Mouse (Mus musculus) adrenal gland, adult (tissue): ENCODE measurements around the gene S1pr3.
A peak's percentile ranks its signal among the peaks of the same experiment; 100 is the strongest.

Experiments
- DNase-seq, 2 experiments: peaks; one replicate each; pipeline ENCODE4 v3.0.0; 2022 to 2023; ENCODE audit warnings: low spot score in 1 of 2; ENCODE audit not compliant: inconsistent age in 2 of 2

S1pr3 gene

DNA sequence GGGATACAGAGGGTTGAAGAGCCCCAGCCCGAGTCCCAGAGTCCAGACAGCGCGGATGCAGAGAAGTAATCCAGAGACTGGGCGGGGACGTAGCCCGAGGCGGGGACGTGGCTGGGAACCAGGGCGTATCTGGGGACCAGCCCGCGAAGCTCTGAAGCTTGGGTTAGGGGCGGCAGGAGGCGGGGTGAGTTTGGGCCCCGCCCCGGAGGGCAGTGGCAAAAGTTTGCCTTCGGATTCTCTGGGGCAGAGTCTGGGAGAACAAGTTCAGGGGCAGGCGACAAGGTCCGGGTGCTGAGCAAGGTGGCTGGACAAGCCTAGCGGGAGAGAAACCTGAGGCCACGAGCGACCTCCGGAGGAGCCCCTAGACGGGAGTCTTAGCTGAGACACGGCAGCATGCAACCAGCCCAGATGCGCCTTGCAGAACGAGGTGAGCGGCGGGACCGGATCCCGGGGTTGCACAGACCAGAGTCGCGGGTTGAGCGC is at the start of gene S1pr3:
S1pr3 (plus strand) TSS at position 121 of the 483 bp plus-strand sequence.
- peak; percentile 62 to 82 for DNase-seq

DNA sequence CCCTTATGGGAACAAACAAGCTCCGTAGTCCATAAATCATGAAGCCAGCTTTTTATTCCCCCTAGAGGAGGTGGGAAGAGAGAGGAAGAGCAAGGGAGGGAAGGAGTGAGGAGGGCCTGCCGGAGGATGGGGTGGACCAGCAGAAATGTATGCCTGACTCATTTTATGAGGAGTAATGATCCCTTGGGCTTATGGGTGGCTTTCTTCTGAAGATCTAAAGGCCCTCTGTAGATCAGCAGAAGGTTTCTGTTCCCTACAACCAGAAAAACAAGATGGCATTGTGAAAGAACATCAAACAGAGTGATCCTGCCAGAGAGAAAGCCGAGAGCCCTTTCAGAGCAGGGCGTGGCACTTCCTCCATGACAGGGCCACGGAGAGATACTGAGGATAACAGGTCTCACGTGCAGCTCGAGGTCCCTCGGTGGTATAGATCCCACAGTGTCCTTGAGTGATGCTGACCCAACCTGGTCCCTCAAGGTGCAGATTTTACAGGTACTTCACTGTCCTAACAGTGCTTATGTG is 47.9 kb upstream of the S1pr3 start:
- DNase-seq, result no peak

DNA sequence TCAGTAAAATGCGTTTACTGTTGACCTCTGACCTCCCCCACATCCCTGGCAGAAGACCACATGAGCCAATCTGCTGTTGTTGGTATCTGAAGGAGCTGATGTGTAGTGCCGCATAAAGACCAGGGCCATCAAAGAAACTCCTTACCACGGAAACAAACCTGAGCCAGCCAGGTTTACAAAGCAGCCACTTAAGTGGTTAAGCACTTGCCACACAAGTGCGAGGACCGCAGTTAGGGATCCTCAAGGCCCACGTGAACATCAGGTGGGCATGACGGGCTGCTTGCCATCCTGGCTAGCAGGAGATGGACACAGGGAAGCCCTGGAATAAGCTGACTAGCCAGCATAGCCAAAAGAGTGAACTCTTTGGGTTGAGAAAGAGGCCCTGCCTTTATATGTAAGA is 45.0 kb upstream of the S1pr3 start:
- no peak for DNase-seq

DNA sequence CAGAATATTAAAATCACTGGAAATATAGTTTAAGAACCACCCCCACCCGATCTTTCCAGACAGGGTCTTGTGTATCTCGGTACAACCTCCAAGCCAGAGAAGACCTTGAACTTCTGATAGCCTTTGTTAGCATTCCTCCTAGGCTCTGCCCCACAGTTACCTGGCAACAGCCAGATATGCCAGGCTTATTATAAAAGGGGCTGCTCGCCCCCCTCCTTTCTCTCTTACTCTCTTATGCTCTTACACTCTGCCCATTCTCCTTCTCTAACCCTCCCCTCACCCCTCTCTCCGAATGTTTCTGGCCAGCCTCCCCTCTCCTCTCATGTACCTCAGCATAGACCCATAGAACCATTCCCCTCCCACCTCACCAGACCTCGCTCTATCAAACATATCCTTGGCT is 44.5 kb upstream of the S1pr3 start:
- DNase-seq, result no peak

DNA sequence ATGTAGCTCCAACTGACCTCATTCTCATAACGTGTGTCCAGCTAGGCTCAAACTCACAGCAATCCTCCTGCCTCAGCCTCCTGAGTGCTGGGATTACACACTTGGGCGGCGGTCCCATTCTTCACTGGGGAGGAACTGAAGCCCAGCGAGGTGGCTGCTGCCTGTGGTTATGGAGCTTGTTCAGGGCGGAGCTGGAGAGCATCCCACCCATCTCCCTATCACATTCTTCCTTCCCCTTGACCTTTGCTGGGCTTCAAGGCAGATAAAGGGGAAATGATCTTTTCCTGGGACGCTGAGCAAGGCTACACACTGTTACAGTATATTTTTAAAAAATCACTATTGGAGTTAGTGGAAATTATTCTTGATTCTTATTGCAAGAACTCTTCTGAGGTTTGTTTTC is 43.2 kb upstream of the S1pr3 start:
- no peak for DNase-seq

DNA sequence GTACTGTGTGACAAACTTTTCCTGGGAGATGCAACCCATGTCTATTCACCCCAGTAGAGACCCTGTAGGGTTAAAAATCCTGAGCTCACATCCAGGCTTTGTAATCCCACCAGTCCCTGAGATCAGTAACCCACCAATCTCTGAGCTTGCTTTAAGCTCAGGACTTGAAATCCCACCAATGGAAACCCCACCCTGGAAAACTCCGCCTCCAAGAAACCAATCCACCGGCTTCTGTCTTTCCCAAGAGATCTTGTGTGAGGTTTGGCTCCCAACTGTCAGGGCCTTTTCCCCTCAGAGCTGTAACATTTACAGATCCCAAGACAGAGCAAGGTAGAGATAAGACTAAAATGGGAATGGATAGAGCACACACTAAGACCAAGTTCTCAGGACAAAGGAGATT is 40.1 kb upstream of the S1pr3 start:
- no peak for DNase-seq

DNA sequence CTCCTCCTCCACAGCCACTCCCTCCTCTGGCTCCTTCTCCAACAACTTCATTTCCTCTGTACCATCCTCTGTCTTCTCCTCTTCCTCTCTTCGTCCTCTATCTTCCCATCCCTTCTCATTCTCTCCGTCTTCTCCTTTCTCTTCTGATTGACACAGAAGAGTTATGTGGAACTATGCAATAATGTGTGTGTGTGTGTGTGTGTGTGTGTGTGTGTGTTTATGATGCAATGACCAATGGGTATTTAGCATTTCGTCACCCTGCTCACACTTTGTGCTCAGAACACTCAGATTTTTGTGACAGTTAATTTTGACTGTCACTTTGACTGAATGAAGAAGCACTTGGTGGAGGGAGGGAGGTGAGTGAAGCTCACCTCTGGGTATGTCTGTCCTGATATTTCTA is 39.1 kb upstream of the S1pr3 start:
- no peak for DNase-seq

DNA sequence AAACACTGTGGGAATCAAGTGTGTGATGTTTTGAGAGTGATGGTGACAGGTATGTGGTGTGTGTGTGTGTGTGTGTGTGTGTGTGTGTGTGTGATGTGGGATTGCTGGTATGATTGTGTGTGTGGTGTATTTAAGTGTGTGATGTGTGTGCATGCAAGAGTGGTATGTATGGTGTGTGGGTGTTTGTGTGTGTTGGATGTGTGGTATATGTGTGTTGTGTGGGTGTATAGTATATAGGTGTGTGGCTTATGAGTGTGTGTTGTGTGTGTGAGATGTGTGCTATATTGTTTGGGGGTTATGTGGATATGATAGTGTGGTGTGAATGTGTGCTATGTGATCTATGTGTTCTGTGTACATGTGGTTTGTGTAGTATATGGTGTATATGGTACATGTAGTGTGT is 35.4 kb upstream of the S1pr3 start:
- no peak for DNase-seq

DNA sequence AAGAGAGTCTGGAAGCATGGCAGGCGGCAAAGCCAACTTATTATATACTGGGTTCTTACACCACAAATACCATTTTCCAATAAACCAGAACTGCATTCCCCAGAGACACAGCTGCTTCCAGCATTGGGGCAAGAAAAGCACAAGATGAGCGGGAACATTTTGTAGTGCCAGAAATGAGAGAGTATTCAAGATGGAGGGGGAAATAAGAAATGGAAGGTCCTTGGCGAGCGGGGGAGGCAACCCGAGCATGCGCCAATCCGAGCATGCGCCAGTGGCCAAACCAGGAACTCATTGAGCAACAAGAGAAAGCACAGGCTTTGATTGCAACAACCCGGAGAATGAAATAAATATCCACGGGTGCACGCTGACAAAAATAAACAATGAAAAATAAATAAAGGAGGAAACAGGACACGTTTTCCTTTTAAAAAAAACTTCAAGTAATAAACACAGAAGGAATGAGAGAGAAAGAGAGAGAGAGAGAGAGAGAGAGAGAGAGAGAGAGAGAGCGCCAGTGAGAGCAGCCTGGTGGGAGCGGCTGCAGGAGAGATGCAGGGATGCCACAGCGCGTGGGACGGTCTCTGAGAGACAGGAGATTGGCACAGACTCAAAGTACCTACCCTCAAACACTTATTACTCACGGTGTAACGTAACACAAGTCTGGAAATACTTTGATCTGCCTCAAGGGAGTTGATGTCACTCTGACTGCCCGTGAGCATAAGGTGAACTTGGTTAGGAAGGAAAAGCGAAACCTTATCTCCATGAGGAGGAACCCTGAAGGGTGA is 34.2 kb upstream of the S1pr3 start:
- peak in 1 of 2 experiments; percentile 54 for DNase-seq

DNA sequence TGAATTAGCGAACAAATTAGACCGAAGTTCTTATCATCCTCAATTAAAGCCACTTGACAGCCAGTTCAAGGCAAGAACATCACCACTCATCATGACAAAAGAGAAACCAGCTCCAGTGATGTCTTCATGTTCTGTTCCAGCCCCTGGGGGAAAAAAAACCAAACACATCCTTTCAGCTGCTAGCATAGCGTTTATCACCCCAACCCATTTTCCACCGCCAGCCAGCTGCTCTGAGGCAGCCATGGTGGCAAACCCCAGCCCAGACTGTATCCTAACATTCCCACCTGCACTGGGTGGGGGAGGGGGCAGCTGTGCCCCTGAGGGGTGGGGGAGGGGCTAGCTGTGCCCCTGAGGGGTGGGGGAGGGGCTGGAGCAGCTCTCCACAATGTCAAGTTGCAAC is 30.3 kb upstream of the S1pr3 start:
- DNase-seq, result no peak

DNA sequence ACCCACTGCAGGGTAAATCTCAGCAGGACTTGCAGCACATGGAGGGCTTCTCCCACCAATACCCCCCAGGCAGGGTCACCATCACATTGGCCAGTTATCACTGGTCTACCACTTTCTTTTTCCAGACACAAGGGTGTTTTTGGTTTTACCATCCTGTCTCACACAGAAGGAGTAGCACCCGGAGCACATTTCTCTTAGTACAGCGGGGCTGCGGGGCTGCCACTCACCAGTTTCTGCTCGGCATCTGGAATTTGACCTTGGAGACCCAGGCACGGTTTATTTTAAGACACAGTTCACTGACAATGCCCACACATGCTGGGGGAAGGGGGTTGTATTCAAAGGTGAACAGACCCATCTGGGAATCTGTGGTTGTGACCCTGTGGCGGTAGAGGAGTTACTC is 28.8 kb upstream of the S1pr3 start:
- peak in 1 of 2 experiments; percentile 46 for DNase-seq

DNA sequence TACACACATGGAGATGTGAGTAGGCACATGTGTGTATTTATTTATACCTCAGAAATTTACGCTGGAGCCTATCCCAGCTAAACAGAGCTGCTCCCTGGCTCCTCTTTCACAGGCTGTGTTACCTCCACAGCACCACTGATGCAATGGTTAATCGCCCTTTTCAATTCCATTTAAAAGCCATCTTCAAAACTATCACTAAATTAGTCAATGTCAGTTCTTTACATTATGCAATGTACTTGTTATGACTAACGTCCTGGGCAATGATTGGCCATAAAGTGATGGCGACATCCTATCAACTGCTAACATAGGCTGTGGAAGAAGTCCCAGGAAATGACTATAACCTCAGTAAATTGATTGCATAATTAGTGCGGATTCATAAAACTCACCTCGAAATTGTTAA is 26.9 kb upstream of the S1pr3 start:
- no peak for DNase-seq

DNA sequence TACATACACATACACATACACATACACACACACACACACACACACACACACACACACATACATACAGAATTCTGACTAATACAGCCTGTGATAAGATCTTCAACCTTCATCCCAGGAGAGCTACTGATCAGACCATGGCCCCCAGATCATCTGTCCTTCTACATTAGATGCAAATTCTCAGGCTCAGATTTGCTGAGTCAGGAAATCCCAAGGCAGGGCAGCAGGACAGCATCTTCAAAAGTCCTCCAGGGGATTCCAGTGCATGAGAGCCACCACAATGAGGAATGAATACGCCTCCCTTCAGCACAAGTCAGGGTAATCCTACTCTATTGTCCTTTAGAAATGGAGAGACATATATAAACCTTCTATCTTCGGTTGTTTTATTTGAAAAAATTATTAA is 23.5 kb upstream of the S1pr3 start:
- DNase-seq, result no peak

DNA sequence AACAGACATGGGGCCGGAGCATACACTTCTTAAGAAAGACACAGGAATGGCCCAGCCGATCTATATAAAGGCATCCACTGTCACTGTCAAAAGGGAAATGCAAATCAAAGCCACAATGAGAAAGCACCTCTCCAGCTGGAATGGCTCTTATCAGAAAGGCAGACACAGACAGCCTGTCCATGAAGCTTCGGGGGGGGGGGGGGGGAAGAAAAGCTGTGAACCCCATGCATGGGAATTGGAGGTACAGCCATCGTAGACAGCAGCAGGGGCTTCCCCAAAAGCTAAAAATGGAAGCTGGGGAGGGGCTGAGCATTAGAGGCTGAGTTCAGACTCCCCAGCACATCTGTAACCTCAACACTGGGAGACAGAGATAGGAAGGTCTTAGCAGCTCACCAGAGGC is 20.5 kb upstream of the S1pr3 start:
- no peak for DNase-seq

DNA sequence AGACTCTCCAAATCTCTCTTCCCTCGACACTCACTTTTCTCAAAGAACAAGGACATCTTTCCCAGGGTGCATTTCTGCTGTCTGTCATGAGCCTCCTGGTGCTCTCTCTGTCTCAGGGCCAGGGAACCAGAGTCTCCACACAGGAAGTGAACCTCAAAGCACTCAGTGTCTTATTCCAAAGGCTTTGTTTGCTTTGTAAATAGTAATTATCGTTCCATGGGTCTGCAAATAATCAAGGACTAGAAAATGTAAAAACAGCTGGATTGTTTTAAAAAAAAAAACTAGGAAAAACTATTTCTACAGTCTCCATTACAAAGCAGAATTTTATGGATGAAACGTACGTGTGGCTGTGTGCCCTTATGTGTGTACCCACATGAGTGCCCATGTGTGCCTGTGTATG is 18.0 kb upstream of the S1pr3 start:
- DNase-seq, result no peak

DNA sequence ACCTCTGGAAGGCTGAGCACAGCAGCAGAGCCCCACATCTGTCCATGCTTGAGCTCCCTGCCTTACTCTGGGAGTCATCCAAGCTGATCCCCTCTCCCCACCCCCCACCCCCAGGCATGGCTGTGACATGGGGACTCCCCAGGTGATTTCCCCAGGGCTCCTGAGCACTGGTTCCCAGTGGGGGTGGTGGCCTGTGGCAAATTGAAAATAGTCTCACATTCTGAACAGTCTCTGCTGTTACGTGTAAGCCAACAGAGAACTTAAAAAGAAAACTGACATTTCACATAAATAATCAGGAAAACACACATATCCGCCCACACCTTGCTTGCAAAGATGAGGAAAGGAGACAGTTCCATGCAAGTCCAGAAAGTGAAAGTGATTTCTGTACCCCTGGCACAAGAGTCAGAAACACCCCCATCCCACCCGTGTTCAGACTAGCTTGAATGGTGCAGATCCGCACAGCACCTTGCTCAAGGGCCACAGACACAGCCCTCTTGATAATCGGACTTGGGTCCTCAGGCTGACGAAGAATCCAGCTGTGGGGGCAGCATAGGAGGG is 17.0 kb upstream of the S1pr3 start:
- no peak for DNase-seq

DNA sequence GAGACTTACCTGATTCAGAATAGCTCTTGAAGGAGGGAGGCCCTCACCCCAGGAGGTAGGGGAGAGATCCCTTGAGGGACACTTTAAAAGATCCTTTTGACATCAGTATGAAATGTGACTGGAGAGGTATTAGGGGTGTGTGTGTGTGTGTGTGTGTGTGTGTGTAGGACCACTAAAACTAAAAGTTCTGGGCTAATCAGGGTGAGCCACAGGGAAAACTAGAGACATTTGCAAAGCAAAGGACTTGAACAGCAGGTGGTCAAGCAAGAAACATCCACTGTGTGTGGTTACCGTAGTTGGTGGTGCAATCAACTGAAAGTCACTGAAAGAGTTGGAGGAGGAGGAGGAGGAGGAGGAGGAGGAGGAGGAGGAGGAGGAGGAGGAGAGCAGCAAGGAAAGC is 16.2 kb upstream of the S1pr3 start:
- no peak for DNase-seq

DNA sequence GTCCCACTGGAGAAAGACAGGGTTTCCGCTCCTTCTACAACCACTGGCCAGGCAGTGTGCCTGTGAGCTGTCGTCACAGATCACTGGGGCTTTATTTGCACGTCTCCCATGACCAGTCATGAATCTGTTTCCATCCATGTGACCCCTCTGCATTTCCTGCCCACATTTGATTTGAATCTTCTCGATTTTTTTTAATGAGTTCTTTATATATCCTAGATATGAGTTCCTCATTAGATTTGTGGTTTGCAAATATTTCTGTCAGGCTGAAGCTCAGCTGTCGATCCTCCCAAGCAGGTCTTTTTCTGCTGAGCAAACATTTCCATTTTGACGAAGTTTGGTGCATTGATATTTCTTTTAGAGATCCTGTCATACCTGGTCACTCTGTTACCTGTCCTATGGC is 10.6 kb upstream of the S1pr3 start:
- DNase-seq, result no peak

DNA sequence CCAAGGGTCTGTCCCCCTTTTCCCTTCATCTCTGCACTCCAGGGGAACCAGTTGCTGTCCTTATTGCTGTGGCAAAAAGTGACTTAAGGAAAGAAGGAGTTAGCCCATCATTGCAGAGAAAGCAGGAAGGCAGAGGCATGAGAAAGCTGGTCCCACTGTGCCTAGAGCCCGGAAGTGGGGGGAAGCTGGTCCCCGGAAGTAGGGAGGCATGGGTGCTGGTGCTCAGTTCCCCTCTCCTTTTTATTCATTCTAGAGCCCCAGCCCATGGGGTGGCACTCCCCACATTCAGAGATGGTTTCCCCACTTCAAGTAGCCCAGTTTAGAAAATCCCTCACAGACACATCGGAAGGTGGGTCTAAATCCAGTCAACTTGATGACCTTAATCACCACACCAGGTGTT is 8.9 kb upstream of the S1pr3 start:
- DNase-seq, result peak in 1 of 2 experiments; percentile 79

DNA sequence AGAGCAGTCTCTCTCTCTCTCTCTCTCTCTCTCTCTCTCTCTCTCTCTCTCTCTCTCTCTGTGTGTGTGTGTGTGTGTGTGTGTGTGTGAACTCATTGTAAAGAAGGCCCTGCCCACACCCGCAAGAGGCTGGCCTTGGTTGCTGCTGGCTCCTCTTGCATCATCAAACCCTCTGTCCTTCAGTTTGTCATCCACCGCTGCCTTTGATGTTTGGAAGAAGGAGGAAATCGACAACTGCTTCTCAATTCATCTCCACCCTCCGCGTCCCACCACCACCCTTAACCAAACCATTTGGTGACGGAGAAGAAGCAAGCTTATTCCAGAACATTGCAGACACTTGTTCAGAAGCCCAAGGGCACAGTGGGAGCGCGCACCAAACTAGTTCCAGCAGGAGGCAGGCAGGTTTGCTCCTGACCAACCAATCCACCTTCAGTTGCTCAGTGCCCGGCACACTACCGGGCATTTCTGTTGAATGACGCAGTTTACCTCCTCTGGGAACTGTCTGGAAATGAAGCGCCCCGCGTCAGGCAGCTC is 8.2 kb upstream of the S1pr3 start:
- DNase-seq, result peak; percentile 84 to 95

DNA sequence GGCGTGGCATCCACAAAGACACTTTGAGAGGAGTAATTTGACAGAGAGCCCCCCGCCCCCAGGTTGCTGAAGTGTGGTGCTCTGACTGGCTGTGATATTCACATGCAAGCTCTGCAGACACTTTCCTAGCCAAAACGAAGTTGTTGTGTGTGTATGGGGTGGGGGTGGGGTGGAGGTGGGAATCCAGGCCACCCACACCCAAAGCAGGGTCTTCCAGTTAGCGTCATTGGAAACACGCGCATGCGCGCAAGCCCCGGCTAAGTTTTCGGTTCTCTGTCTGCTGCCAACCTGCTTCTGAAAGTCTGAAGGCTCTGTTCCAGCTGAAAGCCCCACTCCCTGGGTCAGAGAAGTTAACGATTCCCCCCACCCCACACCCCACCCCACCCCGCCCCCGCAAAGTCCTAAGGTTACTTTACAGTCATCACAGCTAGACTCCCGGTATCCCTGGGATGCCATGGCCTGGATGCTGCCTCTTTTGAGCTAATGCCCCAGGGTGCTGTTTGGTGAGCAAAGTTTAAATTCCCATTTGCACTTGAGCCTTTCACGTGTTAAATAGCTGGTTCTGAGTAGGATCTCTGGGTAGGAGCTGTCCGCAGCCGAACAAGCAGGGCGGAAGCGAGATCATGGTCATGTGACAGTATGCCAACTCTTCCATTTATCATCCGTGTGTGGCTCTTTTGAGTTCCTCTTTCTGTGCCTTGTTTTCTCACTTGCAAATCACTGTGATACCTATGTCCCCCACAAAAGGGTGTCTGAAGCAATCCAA is 7.5 kb upstream of the S1pr3 start:
- peak; percentile 54 to 81 for DNase-seq

DNA sequence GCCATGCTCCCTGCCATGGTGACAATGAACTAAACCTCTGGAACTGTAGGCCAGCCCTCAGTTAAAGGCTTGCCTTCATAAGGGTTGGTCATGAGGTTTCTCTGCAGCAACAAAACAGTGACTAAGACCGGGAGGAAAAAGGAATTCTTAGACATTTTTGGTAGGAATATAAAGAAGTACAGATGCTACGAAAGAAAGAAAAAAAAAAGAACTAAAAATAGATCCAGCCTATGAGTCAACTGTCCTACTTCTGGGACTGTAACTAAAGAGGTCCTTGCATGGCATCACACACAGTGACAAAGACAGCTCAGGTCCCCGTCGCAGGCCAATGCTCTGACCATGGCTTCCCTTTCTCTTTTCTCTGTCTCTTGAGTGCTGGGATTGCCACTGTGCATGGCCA is 3.9 kb upstream of the S1pr3 start:
- peak; percentile 32 to 74 for DNase-seq
